Mouse (Mus musculus) heart, embryonic 10.5 days (tissue): ENCODE data around the gene Gm49776. TPM values are rescaled to one million over a fixed set of nuclear protein-coding genes. Genes with fewer than 3 reads are reported as not detected.
"Not testable (repeated sequence)": the region's sequence is repeated elsewhere in the genome, so short reads cannot be mapped to it uniquely, and the experiment has no call there.

Source experiments
- DNase-seq: peaks from one replicate; pipeline ENCODE4 v3.0.0-alpha.2; 2017; ENCODE audit warnings: low spot score
- H3K27ac ChIP-seq: fragments of 300-500 bp; sonication (generic); 2 replicates; pipeline ENCODE4 v1.5.1; 2016; ENCODE audit warnings: mild to moderate bottlenecking
- H3K27me3 ChIP-seq: fragments of 300-500 bp; sonication (generic); 2 replicates; pipeline ENCODE4 v1.6.1; 2016; ENCODE audit warnings: mild to moderate bottlenecking; ENCODE audit not compliant: poor library complexity, insufficient read depth, severe bottlenecking
- H3K36me3 ChIP-seq: fragments of 300-500 bp; sonication (generic); 2 replicates; pipeline ENCODE4 v1.6.1; 2016; ENCODE audit warnings: mild to moderate bottlenecking, moderate library complexity
- H3K4me1 ChIP-seq: fragments of 300-500 bp; sonication (generic); 2 replicates; pipeline ENCODE4 v1.6.1; 2016; ENCODE audit warnings: mild to moderate bottlenecking
- H3K4me3 ChIP-seq: fragments of 300-500 bp; sonication (generic); 2 replicates; pipeline ENCODE4 v1.5.1; 2016; ENCODE audit warnings: mild to moderate bottlenecking, moderate library complexity
- H3K9me3 ChIP-seq: fragments of 300-500 bp; sonication (generic); 2 replicates; pipeline ENCODE4 v1.6.1; 2016; ENCODE audit warnings: mild to moderate bottlenecking, moderate library complexity
- WGBS: fragments of 180-500 bp; shearing (Covaris S2); methylation state at CpG from one replicate; pipeline ENCODE4 v1.1.7; 2016; 5-methylcytosine and 5-hydroxymethylcytosine counted together
- polyA plus RNA-seq: library from polyadenylated mRNA; unstranded; fragments of >200 nt; fragmentation: Nextera tagmentation; extraction: Ambion mirVana; gene quantifications from 2 replicates; pipeline ENCODE4 v1.2.1, GENCODE M21; 2016

The Gm49776 gene
- polyA plus RNA-seq, 1 experiment from 2014 or later: 4.0 TPM

DNA sequence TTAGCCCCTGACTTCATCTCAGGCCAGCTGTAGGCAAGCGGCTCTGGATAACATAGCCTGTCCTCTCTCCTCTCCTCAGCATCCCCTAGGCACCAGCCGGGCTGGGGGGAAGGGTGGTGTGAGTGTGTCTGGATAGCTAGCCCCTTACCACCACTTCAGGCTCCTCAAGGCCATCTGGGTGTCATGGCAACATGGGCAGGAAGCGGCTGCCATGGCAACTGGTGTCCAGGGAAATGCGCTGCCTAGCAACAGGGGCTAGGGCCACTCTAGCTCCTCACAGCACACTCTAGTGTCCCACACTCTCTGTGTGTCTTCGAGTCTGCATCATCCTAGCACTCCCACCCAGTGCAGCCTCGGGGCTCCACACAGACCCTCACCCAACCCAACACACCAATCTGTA lies 44.4 kb downstream of the Gm49776 start:
- Histone ChIP-seq H3K4me3 (no peak overlapping the region), H3K36me3 (no peaks in the 10 kb centered on the region), H3K9me3 (no peaks in the 10 kb centered on the region), H3K27ac (no peak overlapping the region), H3K27me3 (peaks cover 26% of the 10 kb centered on the region; the same call in 1 of the 2 replicates), H3K4me1 (peaks cover 29% of the 10 kb centered on the region)
- no peak for DNase-seq
- 62% methylated on average over 6 of the region's 6 CpGs for WGBS

DNA sequence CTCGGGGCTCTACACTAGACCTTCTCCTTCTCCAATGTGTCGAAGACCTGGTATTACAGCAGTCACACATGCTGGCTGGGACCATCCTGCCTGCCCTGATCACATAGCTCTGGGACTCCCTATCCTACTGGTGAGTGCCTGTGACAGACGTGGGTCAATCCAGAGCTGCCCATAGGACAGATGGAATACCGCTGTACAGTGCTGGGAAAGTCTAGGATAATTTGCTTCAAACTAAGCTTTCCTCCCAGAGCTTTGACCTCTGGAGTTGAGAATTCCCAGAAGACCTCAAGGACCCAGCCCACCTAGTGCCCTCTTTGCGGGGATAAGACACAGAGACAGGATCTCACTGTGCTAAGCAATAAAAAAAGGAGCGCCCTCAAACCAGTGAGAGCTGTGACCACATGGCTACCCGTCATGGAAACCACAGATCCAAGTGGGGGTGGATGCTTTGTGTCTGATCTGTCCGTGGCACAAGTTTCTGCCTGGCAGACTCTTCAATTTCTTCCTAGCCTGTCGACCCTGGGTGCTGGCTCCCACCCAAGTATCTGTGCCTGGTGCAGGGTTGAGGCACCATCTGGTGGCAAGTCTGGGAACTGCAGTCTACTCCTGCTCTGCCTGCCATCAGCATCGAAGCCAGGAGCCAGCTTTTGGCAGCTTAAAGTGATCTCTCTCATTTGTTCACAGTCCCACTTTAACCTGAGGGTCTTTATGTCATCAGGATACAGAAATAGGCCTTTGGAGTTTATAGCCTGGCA lies 46.5 kb downstream of the Gm49776 start:
- 47% methylated on average over 10 of the region's 10 CpGs for WGBS
- H3K27ac ChIP-seq: no peak overlapping the region
- DNase-seq: peak; percentile 85

DNA sequence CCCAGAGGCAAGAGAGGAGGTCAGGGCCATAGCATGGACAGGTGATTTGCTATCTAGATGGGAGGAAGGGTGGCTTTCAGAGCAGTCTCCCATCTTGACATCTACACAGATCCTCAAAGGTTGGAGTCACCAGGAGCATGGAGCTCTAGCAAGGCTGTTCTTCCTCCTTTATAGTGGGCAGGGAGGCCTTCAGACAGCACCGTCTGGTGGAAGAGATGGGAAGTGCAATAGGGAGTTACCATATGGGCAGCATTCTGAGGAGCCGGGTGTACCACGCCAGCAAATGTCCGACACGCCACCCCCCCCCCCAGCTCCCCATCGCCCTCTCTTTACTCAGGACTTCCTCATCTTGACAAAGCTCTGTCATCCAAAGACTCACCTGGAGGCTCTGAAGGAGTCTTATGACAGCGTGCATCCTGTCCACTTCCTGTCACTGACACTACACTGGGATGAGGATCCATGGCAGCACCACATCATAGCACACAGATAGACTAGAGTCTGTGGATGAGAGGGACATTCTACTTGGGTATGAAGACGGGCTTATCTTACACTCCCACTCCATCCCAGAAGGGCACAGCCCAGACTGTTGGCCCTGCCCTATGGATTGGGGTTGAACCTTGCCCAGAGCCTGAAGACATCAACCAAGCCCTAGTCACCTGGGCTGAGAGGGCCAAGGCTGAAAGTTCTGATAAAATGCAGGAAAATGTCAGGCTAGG lies 47.3 kb downstream of the Gm49776 start:
- Histone ChIP-seq H3K27ac (no peak overlapping the region), H3K4me1 (peaks cover 19% of the 10 kb centered on the region)
- WGBS: 16% methylated on average over 8 of the region's 8 CpGs

More for the DNA sequence above, 46.5 kb downstream of the Gm49776 start:
- H3K9me3 ChIP-seq: no peaks in the 10 kb centered on the region
- H3K4me3 ChIP-seq: no peak overlapping the region
- H3K4me1 ChIP-seq: peaks cover 19% of the 10 kb centered on the region
- no peaks in the 10 kb centered on the region for H3K36me3 ChIP-seq
- H3K27me3 ChIP-seq: peaks cover 40% of the 10 kb centered on the region

DNA sequence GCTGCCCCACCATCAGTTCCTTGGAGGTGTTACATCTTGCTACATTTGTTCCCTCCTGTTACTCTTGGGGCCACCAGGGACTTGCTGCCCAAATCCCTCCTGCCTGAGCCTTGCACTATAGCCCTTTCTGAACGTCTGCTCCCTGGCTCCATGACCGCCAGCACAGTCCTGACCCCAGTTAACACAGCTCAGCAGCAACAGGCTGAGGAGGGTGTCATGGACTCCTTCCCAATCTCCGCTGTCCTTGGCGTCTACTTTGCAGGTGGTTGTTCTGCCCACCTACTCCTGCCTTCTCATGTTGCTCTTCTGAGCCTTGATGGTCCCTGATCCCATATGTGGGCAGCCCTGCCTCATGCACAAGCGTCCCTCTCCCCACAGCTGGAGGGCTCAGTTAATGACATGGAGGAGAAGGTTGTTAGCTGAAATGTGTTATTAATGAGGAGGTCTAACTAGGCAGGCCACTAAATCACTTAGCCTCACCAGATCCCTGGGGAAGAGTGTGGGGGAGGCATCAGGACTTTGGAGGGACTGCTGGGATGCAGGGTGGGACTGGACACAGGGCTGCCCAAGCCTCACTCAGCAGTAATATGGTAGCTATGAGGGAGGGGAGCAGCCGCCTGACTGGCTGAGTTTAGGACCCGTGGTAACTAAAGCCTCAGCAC lies 54.6 kb downstream of the Gm49776 start:
- WGBS: 74% methylated on average over 7 of the region's 7 CpGs
- Histone ChIP-seq H3K9me3 (no peaks in the 10 kb centered on the region), H3K27me3 (peaks cover 34% of the 10 kb centered on the region), H3K36me3 (no peaks in the 10 kb centered on the region), H3K4me3 (no peak overlapping the region), H3K4me1 (peaks cover 34% of the 10 kb centered on the region), H3K27ac (no peak overlapping the region)
- no peak for DNase-seq

More for the DNA sequence above, 47.3 kb downstream of the Gm49776 start:
- Histone ChIP-seq H3K4me3 (no peak overlapping the region), H3K36me3 (no peaks in the 10 kb centered on the region), H3K9me3 (no peaks in the 10 kb centered on the region), H3K27me3 (peaks cover 45% of the 10 kb centered on the region)
- no peak for DNase-seq

DNA sequence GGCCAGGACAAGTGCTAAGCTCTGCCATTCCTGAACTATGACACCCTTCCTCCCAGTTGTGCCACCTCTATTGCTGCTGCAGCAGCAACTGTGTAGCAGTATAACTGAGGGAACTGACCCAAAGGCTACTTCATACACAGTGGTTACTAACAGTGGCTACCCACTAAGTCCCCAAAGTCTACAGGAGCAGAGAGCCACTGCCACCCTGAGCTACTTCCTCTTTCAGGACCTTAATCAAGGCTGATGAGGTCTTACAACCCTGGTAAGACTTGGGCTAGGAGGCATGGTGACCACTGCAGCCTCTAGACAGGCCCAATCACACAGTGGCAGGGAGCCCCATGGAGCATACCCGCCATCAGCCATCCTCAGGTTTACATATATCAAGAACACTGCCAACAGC lies 56.1 kb downstream of the Gm49776 start:
- DNase-seq: no peak
- Histone ChIP-seq H3K27me3 (peaks cover 38% of the 10 kb centered on the region), H3K9me3 (no peaks in the 10 kb centered on the region), H3K36me3 (no peaks in the 10 kb centered on the region), H3K27ac (no peak overlapping the region), H3K4me3 (no peak overlapping the region), H3K4me1 (peaks cover 36% of the 10 kb centered on the region)
- WGBS: 92% methylated on average over 1 of the region's 1 CpGs

DNA sequence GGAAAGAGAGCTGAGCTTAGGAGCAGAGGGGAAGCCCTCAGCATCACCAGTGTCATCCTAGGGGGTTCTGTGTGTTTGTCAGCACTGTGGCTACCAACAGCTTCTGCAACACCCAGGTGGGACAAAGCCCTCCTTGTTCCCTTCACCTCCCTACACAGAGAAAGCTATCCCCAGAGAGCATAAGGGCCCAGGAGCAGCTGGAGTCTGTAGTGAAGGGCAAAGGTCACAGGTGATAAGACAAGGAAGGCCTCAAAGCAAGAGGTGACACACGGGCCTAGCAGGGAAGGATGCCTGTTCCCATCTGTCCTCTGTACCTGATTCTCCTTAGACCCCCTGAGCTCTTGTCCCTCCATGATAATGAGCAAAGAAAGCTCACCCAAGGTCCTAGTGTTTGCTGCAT lies 56.5 kb downstream of the Gm49776 start:
- Histone ChIP-seq H3K4me1 (peaks cover 36% of the 10 kb centered on the region), H3K27me3 (peaks cover 38% of the 10 kb centered on the region), H3K4me3 (no peak overlapping the region), H3K9me3 (no peaks in the 10 kb centered on the region), H3K36me3 (no peaks in the 10 kb centered on the region), H3K27ac (no peak overlapping the region)
- 19% methylated on average over 1 of the region's 1 CpGs for WGBS
- no peak for DNase-seq

DNA sequence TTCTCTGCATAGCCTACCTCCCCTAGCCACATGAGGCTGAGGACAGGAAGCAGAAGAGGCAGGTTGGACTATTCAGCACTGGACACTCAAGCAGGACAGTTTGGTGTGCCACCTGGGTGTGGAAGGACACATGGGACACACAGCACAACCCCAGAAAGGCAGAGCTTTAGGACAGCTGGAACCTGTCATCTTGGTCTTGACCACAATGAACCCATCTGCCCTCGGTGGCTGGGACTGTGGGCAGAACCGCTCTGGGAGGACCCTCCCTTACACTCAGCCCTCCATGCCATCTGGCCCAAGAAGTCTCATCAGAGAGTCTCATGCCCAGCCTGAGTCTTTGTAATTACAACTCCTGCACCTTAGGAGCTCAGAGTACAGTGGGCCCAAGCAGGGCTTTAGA lies 58.1 kb downstream of the Gm49776 start:
- DNase-seq: no peak
- H3K4me1 ChIP-seq: peaks cover 38% of the 10 kb centered on the region
- peaks cover 44% of the 10 kb centered on the region for H3K27me3 ChIP-seq
- 72% methylated on average over 2 of the region's 2 CpGs for WGBS
- H3K9me3 ChIP-seq: no peaks in the 10 kb centered on the region
- no peaks in the 10 kb centered on the region for H3K36me3 ChIP-seq
- H3K4me3 ChIP-seq: no peak overlapping the region
- no peak overlapping the region for H3K27ac ChIP-seq

DNA sequence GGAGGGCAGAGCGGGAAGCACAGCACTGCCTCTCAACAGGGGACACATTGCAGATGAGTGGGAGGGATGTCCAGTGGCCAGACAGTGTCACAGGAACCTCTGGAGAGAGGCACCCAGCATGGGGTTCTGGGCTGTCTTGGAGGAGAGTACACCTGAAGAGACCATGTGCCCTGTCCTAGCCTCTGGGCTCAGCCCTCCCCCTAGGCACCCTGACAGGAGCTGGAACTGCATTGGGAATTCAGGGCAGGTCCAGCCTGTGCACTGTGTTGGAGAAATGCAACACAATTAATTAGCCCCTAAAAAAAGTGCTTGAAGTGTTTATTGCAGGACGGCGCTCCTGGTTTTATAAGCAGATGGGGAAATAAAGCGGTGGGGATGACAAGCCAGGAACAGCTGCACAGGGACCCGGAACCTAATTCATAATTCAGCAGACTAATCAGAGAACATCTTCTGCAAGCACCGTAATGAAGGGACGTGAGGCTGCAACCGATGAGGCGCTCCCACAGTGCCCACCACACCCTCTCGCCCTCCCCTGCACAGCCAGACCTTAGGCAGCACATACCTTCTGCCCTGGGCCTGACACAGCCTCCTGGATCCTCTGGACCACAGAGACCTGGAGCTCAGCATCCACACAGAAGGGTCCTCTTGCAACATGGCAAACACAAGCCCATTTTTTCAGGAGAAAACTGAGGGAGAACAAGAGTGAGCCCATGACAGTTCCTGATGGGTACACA lies 59.6 kb downstream of the Gm49776 start:
- H3K36me3 ChIP-seq: no peaks in the 10 kb centered on the region
- H3K4me1 ChIP-seq: peaks cover 49% of the 10 kb centered on the region
- H3K27ac ChIP-seq: 0 out of 2 replicates have a peak overlapping the region, but pooled peaks have one; percentile 1
- no peaks in the 10 kb centered on the region for H3K9me3 ChIP-seq
- peaks cover 37% of the 10 kb centered on the region for H3K27me3 ChIP-seq
- no peak overlapping the region for H3K4me3 ChIP-seq
- DNase-seq: no peak
- WGBS: 84% methylated on average over 10 of the region's 10 CpGs

DNA sequence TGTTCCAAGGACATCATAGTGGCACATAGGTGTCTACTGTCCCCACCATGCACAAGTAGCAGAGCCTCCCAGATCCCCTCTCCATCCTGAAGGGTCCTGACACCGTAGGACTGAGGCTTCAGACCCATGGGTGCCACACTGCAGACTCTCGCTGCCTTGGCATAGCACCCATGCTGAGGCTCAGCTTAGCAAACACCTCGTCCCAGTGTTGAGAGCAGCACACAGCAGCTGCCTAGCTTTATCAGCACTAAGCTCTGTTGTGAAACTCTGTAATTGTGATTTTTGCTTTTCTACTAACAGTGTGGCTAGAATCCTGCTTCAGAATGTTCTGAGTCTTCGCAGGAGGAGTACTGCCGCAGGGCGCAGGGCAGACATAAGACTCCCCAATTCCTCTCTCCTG lies 60.2 kb downstream of the Gm49776 start:
- 76% methylated on average over 6 of the region's 6 CpGs for WGBS
- no peak overlapping the region; the same call in 1 of the 2 replicates for H3K27ac ChIP-seq
- peaks cover 49% of the 10 kb centered on the region for H3K4me1 ChIP-seq
- DNase-seq: no peak
- no peaks in the 10 kb centered on the region for H3K36me3 ChIP-seq
- H3K4me3 ChIP-seq: no peak overlapping the region
- H3K9me3 ChIP-seq: no peaks in the 10 kb centered on the region
- peaks cover 37% of the 10 kb centered on the region for H3K27me3 ChIP-seq

DNA sequence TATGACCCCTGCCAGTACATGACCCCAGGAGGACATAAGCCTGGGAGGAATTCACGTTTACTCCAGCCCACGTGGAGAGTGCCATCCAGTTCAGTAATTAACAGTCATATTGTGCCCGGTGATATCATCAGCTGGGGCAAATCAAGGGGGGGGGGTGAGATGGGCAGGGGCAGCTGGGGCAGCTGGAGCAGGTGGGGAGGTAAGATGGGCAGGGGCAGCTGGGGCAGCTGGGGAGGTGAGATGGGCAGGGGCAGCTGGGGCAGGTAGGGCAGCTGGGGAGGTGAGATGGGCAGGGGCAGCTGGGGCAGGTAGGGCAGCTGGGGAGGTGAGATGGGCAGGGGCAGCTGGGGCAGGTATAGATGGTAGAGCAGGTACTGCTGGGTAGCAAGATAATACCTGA lies 62.6 kb downstream of the Gm49776 start:
- H3K4me3 ChIP-seq, H3K36me3 ChIP-seq, H3K9me3 ChIP-seq, DNase-seq, H3K27ac ChIP-seq: not testable (repeated sequence)
- WGBS: 55% methylated on average over 3 of the region's 3 CpGs
- Histone ChIP-seq H3K27me3 (peaks cover 33% of the 10 kb centered on the region), H3K4me1 (peaks cover 32% of the 10 kb centered on the region)
